Mouse (Mus musculus): ENCODE measurements around the gene Pacsin3. TPM values are rescaled to one million over a fixed set of nuclear protein-coding genes. Genes with fewer than 3 reads are reported as not detected.

Gene Pacsin3
- total and polyA plus RNA-seq, 3 experiments = 1.2 to 9.1 (median 1.4) TPM

DNA sequence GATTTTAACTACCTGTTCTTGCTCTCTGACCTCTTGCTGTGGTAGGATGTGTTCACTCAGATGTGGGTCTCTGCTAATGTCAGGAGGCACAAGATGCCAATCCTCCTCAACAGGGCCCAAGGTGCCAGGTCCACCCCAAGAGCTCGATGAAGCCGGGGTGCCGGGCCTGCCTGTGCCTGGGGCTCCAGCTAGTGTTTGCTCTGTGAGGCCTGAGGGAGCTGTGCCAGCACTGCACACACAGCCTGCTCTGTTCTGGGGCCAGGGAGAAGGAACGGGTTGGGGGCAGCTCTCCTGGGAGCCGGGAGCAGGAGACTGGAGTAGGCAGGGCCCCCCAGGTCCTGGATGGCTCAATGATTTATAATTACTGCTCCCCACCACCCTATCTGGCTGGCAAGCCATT lies 2.3 kb downstream of the Pacsin3 start:
- Histone ChIP-seq H3K9me3 (replicated peaks; ENCODE audit: low read length) (no peaks in the 10 kb centered on the region), H3K9ac (ENCODE audit: insufficient read depth, low read depth) (no peak overlapping the region), H3K79me2 (replicated peaks; ENCODE audit: control insufficient read depth, extremely low read depth, insufficient read depth, poor library complexity, severe bottlenecking) (no peaks in the 10 kb centered on the region), H3K4me3 (replicated peaks in 1 of 3; ENCODE audit: low read depth in 2 of 3, low read length in 2 of 3, poor library complexity in 1 of 3) (peak overlapping the region in 1 of 3 experiments; percentile 5), H3K4me2 (ENCODE audit: insufficient read depth, low read depth, poor library complexity, severe bottlenecking) (peak overlapping the region; percentile 74; the same call in 1 of the 2 replicates), H3K27ac (ENCODE audit: insufficient read depth, low read depth) (no peak overlapping the region), H3K27me3 (replicated peaks) (peaks cover 6% of the 10 kb centered on the region), H3K4me1 (ENCODE audit: control insufficient read depth in 1 of 2, insufficient read depth in 2 of 2) (0 out of 4 replicates have a peak, but pooled peaks cover 0 to 7% of the 10 kb centered on the region in 2 experiments), H3K36me3 (replicated peaks in 1 of 2; ENCODE audit: control insufficient read depth in 1 of 2, insufficient read depth in 1 of 2, low read length in 1 of 2) (no peaks in the 10 kb centered on the region)
- in situ Hi-C loops (cut with MboI; ENCODE audit: low pct_ligation_motif_present, low pct_unique_long_range_greater_than_20kb, low sequenced_read_pairs) (no loop called here), dilution Hi-C loops (cut with MboI; ENCODE audit: extremely low pct_ligation_motif_present, extremely low pct_unique_long_range_greater_than_20kb, low sequenced_read_pairs) (no loop called here)
- TF ChIP-seq ZC3H11A (IDR thresholded peaks at IDR 0.05; ENCODE audit: low read depth, low read length) = no peak
- TF ChIP-seq CHD2 (IDR thresholded peaks at IDR 0.05; ENCODE audit: low read length) = no peak
- no peak for TF ChIP-seq MAFK (IDR thresholded peaks at IDR 0.05; ENCODE audit: insufficient replicate concordance, low read length)
- no peak for TF ChIP-seq RCOR1 (conservative IDR thresholded peaks at IDR 0.05; ENCODE audit: low read depth, low read length)
- TF ChIP-seq JUN (IDR thresholded peaks at IDR 0.05; ENCODE audit: insufficient read depth, low read depth, low read length) = no peak
- TF ChIP-seq ZKSCAN1 (IDR thresholded peaks at IDR 0.05; ENCODE audit: borderline replicate concordance, low read depth, low read length) = no peak
- TF ChIP-seq CTCF (conservative IDR thresholded peaks at IDR 0.05 in 1 of 2, IDR thresholded peaks at IDR 0.05 in 1 of 2; ENCODE audit: low read depth in 2 of 2, low read length in 2 of 2) = no peak
- TF ChIP-seq USF1 (IDR thresholded peaks at IDR 0.05; ENCODE audit: low read depth, low read length) = no peak
- TF ChIP-seq MYC (IDR thresholded peaks at IDR 0.05; ENCODE audit: low read depth, low read length) = no peak
- no peak for TF ChIP-seq USF2 (conservative IDR thresholded peaks at IDR 0.05; ENCODE audit: low read depth, low read length)
- no peak for DNase-seq (ENCODE audit: extremely low read depth)

- Histone ChIP-seq H3K79me2 (replicated peaks; ENCODE audit: control insufficient read depth, extremely low read depth, insufficient read depth, poor library complexity, severe bottlenecking) (no peaks in the 10 kb centered on the region), H3K27me3 (replicated peaks) (peaks cover 6% of the 10 kb centered on the region), H3K4me1 (ENCODE audit: control insufficient read depth in 1 of 2, insufficient read depth in 2 of 2) (0 out of 4 replicates have a peak, but pooled peaks cover 0 to 7% of the 10 kb centered on the region in 2 experiments), H3K9ac (ENCODE audit: insufficient read depth, low read depth) (no peak overlapping the region), H3K36me3 (replicated peaks in 1 of 2; ENCODE audit: control insufficient read depth in 1 of 2, insufficient read depth in 1 of 2, low read length in 1 of 2) (no peaks in the 10 kb centered on the region), H3K9me3 (replicated peaks; ENCODE audit: low read length) (no peaks in the 10 kb centered on the region), H3K4me3 (replicated peaks in 1 of 3; ENCODE audit: low read depth in 2 of 3, low read length in 2 of 3, poor library complexity in 1 of 3) (no peak overlapping the region), H3K27ac (ENCODE audit: insufficient read depth, low read depth) (no peak overlapping the region), H3K4me2 (ENCODE audit: insufficient read depth, low read depth, poor library complexity, severe bottlenecking) (no peak overlapping the region)
- dilution Hi-C loops (cut with MboI; ENCODE audit: extremely low pct_ligation_motif_present, extremely low pct_unique_long_range_greater_than_20kb, low sequenced_read_pairs) (no loop called here), in situ Hi-C loops (cut with MboI; ENCODE audit: low pct_ligation_motif_present, low pct_unique_long_range_greater_than_20kb, low sequenced_read_pairs) (no loop called here)
- no peak for DNase-seq (ENCODE audit: extremely low read depth)
- TF ChIP-seq ELF1 (IDR thresholded peaks at IDR 0.05; ENCODE audit: low read depth, low read length) (no peak), ETS1 (conservative IDR thresholded peaks at IDR 0.05; ENCODE audit: low read depth, low read length) (no peak), USF1 (IDR thresholded peaks at IDR 0.05; ENCODE audit: low read depth, low read length) (no peak), UBTF (IDR thresholded peaks at IDR 0.05; ENCODE audit: low read depth, low read length) (no peak)
These were observed 3.1 kb downstream of the Pacsin3 start for GRCm38 (mm10) chr2:91258830-91259229.

GRCm38 (mm10) chr2:91259493-91259892 lies 3.7 kb downstream of the Pacsin3 start:
- no peak for DNase-seq (ENCODE audit: extremely low read depth)
- H3K9ac ChIP-seq (ENCODE audit: insufficient read depth, low read depth) = no peak overlapping the region
- in situ Hi-C loops (cut with MboI; ENCODE audit: low pct_ligation_motif_present, low pct_unique_long_range_greater_than_20kb, low sequenced_read_pairs) (no loop called here), dilution Hi-C loops (cut with MboI; ENCODE audit: extremely low pct_ligation_motif_present, extremely low pct_unique_long_range_greater_than_20kb, low sequenced_read_pairs) (no loop called here)
- H3K79me2 ChIP-seq (replicated peaks; ENCODE audit: control insufficient read depth, extremely low read depth, insufficient read depth, poor library complexity, severe bottlenecking) = no peaks in the 10 kb centered on the region
- no peak overlapping the region for H3K4me2 ChIP-seq (ENCODE audit: insufficient read depth, low read depth, poor library complexity, severe bottlenecking)
- no peak for TF ChIP-seq HCFC1 (IDR thresholded peaks at IDR 0.05; ENCODE audit: low read depth, low read length)
- no peak for TF ChIP-seq TBP (conservative IDR thresholded peaks at IDR 0.05; ENCODE audit: low read depth, low read length)
- TF ChIP-seq MXI1 (IDR thresholded peaks at IDR 0.05; ENCODE audit: low read depth, low read length) = no peak
- TF ChIP-seq ZC3H11A (IDR thresholded peaks at IDR 0.05; ENCODE audit: low read depth, low read length) = no peak
- TF ChIP-seq SIN3A (IDR thresholded peaks at IDR 0.05; ENCODE audit: low read length) = no peak
- no peak for TF ChIP-seq POLR2AphosphoS2 (IDR thresholded peaks at IDR 0.05; ENCODE audit: low read depth, low read length)
- no peak for TF ChIP-seq MEF2A (IDR thresholded peaks at IDR 0.05; ENCODE audit: borderline replicate concordance, low read depth, low read length)
- TF ChIP-seq MAZ (IDR thresholded peaks at IDR 0.05; ENCODE audit: low read depth, low read length) = no peak
- no peak for TF ChIP-seq USF2 (conservative IDR thresholded peaks at IDR 0.05; ENCODE audit: low read depth, low read length)
- TF ChIP-seq NELFE (IDR thresholded peaks at IDR 0.05; ENCODE audit: low read depth, low read length) = no peak
- no peak for TF ChIP-seq JUND (conservative IDR thresholded peaks at IDR 0.05; ENCODE audit: low read depth, low read length)
- no peak overlapping the region for H3K27ac ChIP-seq (ENCODE audit: insufficient read depth, low read depth)
- H3K36me3 ChIP-seq (replicated peaks in 1 of 2; ENCODE audit: control insufficient read depth in 1 of 2, insufficient read depth in 1 of 2, low read length in 1 of 2) = no peaks in the 10 kb centered on the region
- no peak overlapping the region for H3K4me3 ChIP-seq (replicated peaks in 1 of 3; ENCODE audit: low read depth in 2 of 3, low read length in 2 of 3, poor library complexity in 1 of 3)
- H3K27me3 ChIP-seq (replicated peaks) = peaks cover 6% of the 10 kb centered on the region
- peaks cover 4 to 12% of the 10 kb centered on the region in 2 experiments; a peak in 3 of 4 replicates for H3K4me1 ChIP-seq (ENCODE audit: control insufficient read depth in 1 of 2, insufficient read depth in 2 of 2)
- H3K9me3 ChIP-seq (replicated peaks; ENCODE audit: low read length) = no peaks in the 10 kb centered on the region
